Mouse (Mus musculus) retina, postnatal 1 day (tissue): Measurements from ENCODE around the gene Whamm.
A peak's percentile ranks its signal among the peaks of the same experiment; 100 is the strongest.

Experiments
- DNase-seq: peaks from one replicate; pipeline ENCODE4 v3.0.0-alpha.2; 2012

Gene Whamm

DNA sequence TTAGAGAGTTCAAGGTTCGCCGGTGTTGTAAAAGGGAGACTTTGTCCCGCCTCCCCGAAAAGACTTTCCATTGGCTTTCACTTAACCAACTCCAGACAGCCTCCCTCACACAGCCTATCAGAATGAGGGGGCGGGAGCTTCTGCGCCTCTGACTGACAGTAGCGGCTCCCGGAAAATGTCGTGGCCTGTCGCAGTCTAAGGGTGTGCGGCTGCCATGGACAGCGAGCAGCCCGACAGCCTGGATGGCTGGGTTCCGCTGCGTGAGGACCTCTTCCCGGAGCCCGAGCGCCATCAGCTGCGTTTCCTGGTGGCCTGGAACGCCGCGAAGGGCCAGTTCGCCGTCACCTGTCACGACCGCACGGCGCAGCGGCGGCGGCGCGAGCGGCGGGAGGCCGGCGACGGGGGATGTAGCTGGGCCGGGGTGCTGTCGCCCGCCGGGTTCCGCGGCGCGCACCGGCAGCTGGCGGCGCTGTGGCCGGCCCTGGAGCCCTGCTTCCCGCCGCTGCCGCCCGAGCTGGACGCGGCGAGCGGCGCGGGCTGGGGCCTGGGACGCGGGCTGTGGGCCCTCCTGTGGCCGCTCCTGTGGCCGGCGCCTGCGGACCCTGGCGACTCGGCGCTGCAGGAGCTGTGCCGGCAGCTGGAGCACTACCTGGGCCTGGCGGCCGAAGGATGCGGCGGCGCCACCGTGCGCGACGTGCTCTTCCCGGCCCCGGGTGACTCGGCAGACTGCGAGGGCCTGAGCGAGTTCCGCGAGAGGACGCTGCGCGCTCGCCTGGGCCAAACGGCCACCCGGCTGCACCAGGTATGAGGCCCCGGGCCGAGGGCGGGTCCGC, at the start of gene Whamm:
Gene Whamm (plus strand): TSS at position 159 of the 833 bp plus-strand sequence.
- peak; percentile 97 for DNase-seq

DNA sequence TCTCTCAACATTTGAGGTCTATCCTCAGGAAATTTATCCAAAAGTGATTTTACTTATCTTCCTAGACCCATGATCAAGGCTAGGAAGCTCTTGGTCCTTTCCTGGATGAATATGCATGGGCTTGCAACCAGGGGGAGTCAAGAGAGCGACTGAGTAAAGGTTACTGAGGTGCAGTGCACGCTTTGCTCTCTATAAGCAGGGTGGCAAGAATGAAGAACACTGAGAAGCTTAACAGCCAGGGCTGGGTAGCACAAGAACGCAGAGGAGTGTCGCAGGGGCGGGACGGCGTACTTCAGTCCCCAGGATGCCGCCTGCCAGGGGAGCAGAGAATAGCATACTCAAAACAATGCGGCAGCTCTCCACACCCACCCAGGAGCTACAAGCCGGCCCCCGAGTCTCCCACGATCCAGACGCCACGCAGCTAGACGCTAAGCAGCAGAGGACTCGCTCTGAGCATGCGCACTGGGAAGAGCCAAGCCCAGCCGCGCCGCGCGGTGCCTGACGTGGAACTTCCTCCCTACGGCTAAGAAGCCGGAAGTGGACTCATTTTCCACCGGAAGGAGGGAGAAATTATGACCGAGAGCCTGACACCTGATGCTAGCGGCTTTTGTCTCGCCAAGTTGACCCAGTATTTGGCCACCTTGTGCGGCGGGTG, 47.9 kb upstream of the Whamm start:
- DNase-seq: peak; percentile 98

DNA sequence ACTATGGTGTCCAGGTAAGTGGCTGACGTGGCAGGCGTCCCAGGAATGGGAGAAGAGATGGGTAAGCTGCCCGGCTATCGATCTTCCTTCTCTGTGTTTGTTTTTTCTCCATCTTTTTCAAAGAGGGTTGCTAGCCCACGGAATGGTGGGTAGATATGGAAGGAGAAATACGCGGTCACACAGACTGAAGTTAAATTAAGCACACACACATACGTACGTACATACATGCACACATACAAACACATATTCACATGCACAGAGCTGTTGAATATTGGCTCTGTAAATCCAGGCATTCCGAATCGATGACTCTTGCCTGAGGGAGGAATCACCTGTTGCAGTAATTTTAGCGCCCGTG, 47.4 kb upstream of the Whamm start:
- no peak for DNase-seq

DNA sequence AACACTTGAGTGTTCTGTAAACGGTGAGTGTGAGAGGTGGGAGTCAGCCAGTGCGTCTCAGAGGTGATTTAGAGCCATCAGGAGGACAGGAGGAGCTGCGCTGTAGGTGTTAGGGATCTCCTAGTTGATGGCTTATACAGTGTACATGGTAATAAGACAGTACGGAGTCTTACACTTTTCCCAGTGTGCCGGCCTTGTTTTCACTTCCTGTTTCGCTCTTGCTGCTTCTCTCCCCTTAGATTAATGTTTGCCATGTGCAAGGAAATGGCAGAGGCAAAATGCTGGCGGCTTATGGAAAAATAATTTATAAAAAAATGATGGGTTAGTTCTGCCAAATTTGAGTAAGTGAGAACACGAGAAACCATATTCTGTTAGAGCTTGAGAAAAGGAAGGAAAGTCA, 42.1 kb upstream of the Whamm start:
- DNase-seq: no peak

DNA sequence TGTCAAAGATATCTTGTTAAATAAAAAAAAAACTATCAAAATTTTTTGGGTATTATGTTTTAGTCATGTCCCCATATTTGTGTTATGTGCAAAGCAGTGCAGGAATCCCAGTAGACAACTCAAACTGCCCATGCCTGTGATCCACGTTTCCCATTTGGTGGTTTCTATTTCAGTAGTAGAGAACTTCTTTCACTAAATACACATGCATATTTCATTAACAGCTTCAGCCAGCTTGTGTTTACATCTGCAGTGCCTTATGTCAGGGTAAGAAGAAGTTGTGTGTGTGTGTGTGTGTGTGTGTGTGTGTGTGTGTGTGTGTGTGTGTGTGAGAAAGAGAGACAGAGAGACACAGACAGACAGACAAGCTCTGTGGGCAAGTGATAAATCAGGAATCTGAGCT, 39.6 kb upstream of the Whamm start:
- no peak for DNase-seq

DNA sequence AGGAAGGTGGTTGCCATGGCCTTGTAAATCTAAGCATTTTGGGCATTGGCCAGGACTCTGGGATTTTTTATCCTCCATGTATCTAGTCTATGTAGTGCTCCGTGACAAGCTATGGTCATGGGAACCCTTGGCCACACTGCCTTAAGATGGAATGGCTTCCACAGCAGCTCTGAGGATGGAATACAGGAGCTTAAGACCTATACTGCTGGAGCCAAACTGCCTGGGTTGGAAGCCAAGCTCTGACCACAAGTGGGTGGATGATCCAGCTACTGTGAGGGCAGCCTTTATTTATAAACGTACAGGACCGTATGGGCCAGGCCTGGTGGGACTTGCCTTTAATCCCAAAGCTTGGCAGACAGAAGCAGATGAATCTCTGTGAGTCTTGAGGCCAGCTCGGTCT, 34.6 kb upstream of the Whamm start:
- DNase-seq: no peak

DNA sequence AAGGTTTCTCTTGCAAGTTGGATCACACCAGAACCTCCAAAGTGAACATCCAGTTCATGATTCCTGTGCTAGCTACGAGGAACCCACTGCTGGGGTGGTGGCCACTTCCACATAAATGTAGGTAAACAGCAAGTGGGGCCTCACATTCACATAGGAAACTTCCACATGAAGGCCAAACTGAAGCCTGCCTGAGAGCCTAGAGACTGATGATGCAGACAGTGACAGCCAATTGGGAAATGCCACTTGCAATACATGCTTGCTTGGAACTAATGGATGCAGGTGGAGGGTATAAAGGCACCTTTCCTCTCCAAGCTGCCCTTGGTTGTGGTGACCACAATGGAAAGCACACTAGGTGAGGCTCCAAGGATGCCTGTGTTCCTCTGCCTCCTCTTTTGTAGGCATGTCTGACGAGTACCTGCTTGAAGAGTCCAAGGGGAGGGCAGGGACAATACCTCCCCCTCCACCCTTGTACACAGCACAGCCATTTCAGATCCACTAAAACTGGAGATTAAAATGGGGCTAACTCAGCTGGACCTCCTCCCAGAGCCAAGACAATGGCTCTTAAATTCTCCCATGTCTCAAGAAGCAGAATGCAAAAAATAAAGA, 32.9 kb upstream of the Whamm start:
- DNase-seq: no peak

DNA sequence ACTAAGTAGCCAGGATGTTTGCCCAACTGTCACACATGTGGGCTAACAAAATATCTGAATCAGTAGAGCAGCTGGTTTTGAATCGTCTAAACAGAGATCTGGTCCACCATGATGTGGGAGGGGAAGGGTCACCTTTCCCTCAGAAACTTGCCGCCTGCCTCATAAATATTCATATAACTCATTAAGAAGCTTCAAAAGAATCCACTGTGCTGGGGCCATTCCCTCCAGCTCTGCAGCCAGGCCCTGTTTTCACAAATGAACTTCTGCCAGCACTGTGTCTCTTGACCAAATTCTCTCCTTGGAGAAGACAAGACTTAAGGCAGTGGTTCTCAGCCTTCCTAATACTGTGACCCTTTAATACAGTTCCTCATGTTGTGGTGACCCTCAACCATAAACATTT, 31.5 kb upstream of the Whamm start:
- peak; percentile 38 for DNase-seq

DNA sequence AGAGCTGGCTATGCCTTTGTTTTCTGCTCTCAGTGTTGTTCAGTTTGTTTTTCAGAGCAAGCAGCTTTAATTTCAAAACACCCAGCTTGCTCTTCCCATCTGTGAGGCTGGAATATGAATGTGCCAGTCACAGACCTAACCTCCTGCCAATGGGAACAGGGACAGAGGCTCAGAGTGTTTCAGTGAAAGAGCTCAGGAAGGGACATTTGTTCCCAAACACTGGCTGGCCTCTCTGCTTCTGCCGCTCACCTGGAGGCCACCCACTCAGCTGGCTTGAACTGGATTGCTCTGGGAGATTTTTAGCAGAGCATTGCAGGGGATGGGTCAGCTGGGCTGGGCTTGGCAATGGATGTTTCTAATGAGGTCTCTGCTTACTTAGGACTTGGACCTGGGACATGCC, 30.1 kb upstream of the Whamm start:
- no peak for DNase-seq

DNA sequence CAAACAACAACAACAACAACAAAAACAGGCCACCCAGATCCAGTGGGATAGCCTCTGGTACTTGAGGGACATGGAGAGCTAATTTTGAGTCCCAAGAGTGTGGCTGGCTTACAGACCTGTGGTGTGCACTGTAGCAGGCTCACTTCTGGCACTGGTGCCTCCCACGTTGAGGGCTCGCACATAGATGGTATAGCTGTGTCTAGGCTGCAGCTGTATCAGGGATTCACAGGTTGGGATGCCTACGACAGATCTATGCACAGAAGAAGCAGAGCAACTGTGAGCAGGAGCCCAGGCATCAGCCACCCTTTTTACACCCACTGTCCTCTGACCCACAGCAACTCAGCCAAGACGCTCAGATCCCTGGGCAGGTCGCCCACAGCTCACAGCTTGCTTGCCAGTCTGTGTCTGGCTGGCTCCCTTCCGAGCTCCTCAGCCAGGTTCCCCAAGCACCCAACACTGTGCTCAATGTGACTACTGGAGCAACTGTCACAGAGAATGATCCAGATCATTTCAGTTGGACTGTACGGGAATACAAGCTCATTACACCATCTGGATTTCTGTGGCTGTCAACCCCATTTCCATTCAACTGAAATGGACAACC, 29.0 kb upstream of the Whamm start:
- peak; percentile 24 for DNase-seq

DNA sequence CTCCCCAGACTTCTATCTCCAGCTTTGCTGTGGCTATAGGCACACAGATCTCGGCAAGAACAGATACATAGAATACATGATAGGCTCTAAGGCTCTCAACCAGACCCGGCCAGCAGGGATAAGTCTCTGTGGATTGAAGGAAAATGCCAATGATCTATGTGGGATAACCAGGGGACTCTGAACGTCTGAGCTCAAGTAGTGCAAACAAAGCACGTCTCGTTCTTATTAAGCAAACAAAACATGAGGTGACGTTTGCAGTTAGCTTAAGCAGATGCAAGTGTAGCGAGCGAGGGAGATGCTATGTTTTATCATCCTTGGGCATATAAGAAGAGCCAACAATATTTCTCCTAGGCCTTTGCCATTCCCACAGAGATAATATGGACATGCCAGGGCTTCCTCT, 28.1 kb upstream of the Whamm start:
- DNase-seq: no peak

DNA sequence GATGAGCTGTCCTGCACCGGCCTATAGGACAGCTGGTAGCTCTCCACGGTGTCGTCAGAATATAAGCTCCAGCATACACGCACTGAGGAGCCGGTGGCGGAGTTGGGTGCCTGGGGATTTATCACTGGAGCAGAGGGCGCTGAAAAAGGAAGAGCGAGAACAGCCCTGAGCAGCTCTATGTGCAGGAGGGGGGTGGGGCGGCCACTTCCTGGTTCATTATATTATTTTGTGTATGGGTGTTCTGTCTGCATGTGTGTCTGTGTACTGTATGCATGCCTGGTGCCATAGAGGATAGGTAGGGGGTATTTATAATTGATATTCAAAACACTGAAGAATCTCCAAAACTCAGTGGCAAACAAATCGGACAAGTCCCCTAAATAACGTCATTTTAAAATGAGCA, 22.2 kb upstream of the Whamm start:
- no peak for DNase-seq

DNA sequence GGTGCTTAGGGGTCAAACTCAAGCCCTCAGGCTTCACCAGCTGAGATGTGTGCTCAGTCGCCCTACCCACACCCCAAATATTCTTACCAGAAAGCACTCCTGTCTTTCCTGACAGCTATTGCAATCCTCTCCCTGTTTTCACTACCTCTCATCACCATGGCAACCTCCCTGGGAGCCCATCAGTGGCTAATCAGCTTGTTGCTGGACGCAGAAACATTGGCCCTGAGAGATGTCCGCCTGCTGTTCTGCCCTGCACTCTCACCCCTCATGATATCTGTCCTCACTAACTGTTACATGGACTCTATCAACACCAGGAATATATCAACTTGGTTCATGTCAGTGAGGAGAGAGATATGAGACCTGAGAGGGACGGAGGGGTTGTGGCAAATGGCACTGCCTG, 17.5 kb upstream of the Whamm start:
- no peak for DNase-seq

DNA sequence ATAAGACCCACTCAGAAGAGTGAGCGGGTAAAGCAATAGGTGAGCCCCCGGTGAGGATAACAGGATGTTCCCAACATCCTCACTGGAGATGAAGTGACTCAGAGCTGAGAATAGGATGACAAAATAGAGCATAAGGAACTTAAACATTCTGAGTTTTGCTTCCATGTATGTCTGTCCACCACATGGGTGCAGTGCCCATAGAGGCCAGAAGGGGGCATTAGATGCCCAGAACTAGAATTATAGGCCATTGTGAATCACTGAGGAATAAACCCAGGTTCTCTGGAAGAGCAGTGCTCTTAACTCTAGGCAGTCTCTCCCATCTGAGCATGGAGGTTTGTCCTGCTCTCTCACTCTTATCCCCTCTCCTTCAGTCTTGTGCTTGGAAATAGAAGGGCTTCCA, 16.7 kb upstream of the Whamm start:
- DNase-seq: peak; percentile 54

DNA sequence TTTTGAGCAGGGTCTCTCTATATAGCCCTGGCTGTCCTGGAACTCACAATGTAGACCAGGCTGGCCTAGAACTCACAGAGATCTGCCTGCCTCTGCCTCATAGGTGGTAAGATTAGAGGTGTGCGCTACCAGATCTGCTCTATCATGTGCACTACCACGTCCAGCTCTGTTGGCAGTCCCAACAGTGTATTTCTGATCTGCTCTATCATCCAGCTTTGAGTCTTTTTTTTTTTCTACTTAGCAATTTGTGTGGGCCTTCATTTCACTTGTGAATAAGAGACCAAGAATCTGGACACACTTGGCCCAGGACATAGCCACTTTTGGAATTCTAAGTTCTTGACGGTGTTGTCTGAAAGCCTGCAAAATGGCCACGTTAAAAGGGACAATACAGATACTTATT, 14.2 kb upstream of the Whamm start:
- no peak for DNase-seq

DNA sequence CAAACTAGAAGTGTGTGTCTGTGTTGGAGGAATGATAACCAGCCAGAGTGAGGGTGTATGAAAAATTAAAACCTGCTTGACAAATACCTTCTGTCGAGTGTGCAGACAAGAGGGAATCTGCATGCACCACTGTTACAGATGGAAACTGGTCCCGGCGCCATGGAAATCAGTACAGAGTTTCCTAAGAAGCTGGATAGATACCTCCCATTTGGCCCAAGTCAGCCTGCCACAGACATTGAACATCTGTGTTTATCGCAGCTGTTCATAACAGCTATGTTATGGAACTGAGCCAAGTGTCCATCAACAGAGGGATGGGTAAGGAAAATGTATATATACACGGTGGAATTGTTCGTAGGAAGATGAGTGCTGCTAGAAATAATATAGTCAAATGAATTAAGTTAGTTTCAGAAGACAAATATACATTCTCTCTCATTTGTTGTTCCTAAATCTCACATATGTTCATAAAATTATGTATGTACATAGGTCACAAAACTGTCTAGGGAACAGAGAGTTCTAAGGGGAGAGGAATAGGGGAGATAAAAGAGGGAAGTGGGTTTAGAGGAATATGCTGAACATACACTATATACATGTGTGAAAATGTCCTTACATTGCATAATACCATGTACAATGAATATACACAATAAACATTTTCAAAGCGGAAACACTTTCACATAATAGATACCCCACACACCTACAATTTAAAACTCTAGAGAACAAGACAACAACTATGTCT, 13.6 kb upstream of the Whamm start:
- DNase-seq: no peak

DNA sequence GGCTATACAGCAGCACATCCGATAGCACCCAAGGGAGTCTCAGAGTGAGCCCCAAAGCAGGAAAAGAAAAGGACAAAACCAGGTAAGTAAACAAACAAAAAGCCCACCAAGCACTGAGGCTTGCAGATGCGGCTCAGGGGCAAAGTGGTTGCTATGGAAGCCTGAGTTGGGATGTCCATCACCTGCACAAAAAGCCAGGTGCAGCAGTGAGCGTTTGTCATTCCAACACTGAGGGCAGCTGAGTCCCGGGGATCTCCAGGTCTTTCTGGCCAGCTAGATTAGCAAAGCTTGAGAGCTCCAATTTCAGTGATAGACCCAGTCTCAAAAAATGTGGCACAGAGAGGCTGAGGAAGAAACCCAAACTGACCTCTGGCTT, 13.1 kb upstream of the Whamm start:
- DNase-seq: no peak

DNA sequence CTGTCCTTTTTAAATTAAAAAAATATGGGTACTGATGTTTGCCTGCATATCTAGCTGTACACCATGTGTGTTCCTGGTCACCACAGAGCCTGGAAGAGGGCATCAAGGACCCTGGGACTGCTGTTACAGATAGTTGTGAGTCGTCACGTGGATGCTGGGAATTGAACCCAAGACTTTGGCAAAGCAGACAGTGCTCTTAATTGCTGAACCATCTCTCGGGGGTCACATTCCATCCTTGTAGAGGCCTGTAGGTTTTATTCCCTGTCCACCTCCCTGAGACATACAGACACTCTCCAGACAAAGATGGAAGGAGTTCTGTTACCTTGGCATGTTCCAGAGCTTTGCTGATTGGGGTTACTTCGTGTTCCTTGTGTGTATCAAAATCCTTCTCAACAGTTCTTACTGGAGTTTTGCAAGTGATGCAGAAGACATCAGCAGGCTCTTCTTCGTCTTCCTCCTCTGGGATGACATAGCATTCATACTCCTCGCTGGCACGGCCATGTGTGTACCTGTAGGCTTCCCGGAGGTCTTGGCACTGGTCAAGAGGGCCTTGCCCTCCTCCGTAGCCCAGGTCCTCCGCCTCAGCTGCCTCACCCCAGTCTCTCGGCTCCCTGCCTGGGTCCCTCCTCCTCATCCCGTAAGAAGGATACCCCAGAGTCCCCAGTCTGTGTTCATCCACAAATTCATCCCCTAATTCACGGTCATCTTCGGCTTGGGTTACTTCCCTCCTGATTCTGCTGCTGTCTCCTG, 11.7 kb upstream of the Whamm start:
- DNase-seq: no peak

DNA sequence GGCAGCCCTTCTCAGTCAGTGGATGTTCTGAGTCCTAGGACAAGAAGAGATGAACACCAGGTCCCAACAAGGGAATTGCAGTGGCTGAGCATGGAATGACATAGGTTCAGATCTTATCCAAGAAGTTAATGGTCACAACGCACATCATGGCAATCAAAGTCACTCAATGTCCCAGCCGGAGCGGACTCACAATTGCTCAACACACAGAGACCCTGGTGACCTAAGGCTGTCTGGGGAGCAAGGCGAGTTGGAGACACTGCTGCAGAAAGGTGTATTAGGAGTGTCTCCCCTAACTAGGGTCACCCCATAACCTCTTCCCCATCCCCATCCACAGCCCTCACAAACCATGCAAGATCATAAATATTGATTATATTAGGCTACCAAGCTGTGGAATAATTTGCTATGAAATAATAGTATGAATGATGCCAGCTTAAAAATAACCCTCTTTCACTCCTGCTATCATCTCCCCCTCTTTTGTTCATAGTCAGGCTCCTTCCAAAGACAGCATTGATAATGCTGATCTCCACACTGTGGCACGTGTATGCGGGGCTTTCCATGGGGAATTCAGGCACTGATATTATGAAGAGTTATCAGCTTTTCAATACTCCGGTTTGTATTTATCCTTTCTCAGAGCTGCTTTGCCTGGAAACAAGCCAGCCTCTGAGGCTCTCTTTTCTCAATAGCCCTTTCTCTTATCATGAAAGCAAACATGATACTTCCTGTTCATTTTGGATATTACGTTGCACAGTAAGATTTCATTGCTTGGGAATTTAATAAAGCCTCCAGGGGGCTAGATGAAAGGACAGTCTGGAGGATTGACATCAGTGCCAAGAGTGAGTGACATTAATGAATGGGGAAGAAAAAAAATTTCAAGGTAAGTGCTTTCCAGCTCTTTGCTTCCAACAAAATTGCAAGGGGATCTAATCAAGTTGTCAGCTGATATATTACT, 10.7 kb upstream of the Whamm start:
- no peak for DNase-seq

DNA sequence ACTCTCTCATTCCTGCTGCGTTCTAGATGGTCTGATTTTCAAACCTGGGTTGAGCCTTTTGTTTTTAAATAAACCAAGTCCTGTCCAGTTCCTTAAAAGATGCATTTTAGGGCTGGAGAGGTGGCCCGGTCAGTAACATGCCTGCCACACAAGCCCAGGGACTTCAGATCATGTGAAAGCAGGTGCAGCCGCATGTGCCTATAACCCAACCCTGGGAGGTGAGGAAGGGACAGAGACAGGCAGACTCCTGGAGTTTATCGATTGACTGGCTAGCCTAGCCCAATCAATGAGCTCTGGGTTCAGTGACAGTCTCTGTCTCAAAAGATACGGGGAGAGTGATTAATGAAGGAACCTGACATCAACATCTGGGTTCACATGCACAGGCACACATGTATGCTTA, 9.9 kb upstream of the Whamm start:
- DNase-seq: no peak

DNA sequence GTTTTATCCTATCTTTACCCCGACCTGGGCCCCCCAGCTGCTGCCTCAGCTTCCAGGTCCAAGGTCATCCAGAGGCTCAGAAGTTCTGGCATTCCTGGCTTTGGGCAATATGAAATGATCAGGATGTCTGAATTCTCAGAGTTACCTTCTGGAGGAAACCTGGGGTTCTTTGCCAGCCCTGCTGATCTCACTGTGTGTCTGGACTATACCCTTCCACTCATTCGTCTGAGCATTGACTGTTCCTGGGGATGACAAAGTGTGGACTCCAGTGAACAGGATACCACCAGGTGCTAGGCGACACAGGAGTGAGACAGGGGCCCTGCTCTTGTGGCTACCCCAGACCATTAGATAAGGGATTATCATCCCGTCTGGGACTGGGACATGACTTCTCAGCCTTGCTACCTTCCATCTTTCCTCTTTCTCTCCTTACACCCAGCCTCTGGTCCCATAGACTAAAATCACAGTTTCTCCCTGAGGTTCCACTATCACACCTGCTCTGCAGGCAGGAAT, 7.5 kb upstream of the Whamm start:
- DNase-seq: no peak
